Mouse (Mus musculus): ENCODE data around the gene Dnah9.

Gene Dnah9

GRCm38 (mm10) chr11:65918480-65919236 lies 249.7 kb downstream of the Dnah9 start:
- DNase-seq, result no peak

- no peak for DNase-seq
Observed at GRCm38 (mm10) chr11:65909195-65909594, 259.2 kb downstream of the Dnah9 start.

- DNase-seq, result no peak
Observed at GRCm38 (mm10) chr11:65905487-65905886, 262.9 kb downstream of the Dnah9 start.

- DNase-seq, result no peak
Observed at GRCm38 (mm10) chr11:65903944-65904343, 264.4 kb downstream of the Dnah9 start.

GRCm38 (mm10) chr11:65881465-65881864 lies 286.9 kb downstream of the Dnah9 start:
- no peak for DNase-seq

GRCm38 (mm10) chr11:65877146-65877775 lies 291.1 kb downstream of the Dnah9 start:
- no peak for DNase-seq

- no peak for DNase-seq
Observed at GRCm38 (mm10) chr11:65861476-65861875, 306.9 kb downstream of the Dnah9 start.

GRCm38 (mm10) chr11:65852066-65852465 lies 316.3 kb downstream of the Dnah9 start:
- no peak for DNase-seq

- no peak for DNase-seq
Observed at GRCm38 (mm10) chr11:65846446-65846845, 321.9 kb downstream of the Dnah9 start.

- DNase-seq, result peak; percentile 9
Observed at GRCm38 (mm10) chr11:65838999-65839398, 329.4 kb downstream of the Dnah9 start.

GRCm38 (mm10) chr11:65824556-65824955 lies 343.8 kb downstream of the Dnah9 start:
- DNase-seq, result no peak

- DNase-seq, result no peak
Observed at GRCm38 (mm10) chr11:65820877-65821276, 347.5 kb downstream of the Dnah9 start.

GRCm38 (mm10) chr11:65820280-65820679 lies 348.1 kb downstream of the Dnah9 start:
- no peak for DNase-seq

- no peak for DNase-seq
Observed at GRCm38 (mm10) chr11:65818193-65818592, 350.2 kb downstream of the Dnah9 start.

GRCm38 (mm10) chr11:65816237-65816636 lies 352.1 kb downstream of the Dnah9 start:
- no peak for DNase-seq

GRCm38 (mm10) chr11:65814381-65814780 lies 354.0 kb downstream of the Dnah9 start:
- DNase-seq, result no peak

- DNase-seq, result no peak
Observed at GRCm38 (mm10) chr11:65812088-65812487, 356.3 kb downstream of the Dnah9 start.

GRCm38 (mm10) chr11:65807601-65808000 lies 360.8 kb downstream of the Dnah9 start:
- DNase-seq, result no peak

- DNase-seq, result peak; percentile 92
Observed at GRCm38 (mm10) chr11:65806909-65807504, 361.3 kb downstream of the Dnah9 start, which contains the start of gene Zkscan6. Gene Zkscan6, plus strand, starts transcription at chr11:65807175.

GRCm38 (mm10) chr11:65806321-65806904 lies 361.9 kb downstream of the Dnah9 start:
- DNase-seq, result no peak

GRCm38 (mm10) chr11:65801899-65802298 lies 366.5 kb downstream of the Dnah9 start:
- DNase-seq, result peak; percentile 92

- no peak for DNase-seq
Observed at GRCm38 (mm10) chr11:65795896-65796295, 372.5 kb downstream of the Dnah9 start.

GRCm38 (mm10) chr11:65794428-65795219 lies 373.7 kb downstream of the Dnah9 start:
- no peak for DNase-seq
